Mouse (Mus musculus): ENCODE measurements at regions not wholly inside any gene's neighbourhood (a gene's known extent, or its start where the extent isn't known, plus 50 kb on each side); places are given as distances from the start of the nearest gene placed in this dataset.

DNA sequence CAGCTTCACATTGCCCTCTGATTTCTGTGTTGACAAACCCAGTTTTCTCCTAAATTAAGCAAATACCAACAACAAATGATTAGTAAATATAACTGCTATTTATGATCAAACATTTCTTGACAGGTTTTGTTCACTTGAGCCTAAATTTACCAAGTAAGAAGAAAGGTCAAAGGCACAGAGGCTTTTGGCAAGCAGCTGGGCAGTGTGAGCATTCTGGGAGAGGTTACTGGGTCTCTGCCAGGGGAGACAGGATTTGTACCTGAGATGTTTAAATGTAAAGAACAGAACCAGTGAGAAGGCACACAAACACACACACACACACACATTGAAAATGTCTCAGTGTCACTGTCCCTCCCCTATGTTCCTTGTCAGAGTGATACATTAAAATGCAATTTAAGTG is 367.0 kb upstream of the Nr2f2 start:
- Histone ChIP-seq H3K27me3 (replicated peaks; ENCODE audit: control insufficient read depth, insufficient read depth, low read length) (no peaks in the 10 kb centered on the region), H3K4me3 (ENCODE audit: insufficient read depth, low read depth, low read length) (no peak overlapping the region), H3K4me1 (ENCODE audit: control insufficient read depth, insufficient read depth, low read length) (no peaks in the 10 kb centered on the region), H3K27ac (ENCODE audit: insufficient read depth, low read depth, low read length) (no peak overlapping the region), H3K36me3 (ENCODE audit: control insufficient read depth, insufficient read depth, low read length) (no peaks in the 10 kb centered on the region)
- peak; percentile 47 for DNase-seq
- no peak for TF ChIP-seq POLR2A (IDR thresholded peaks at IDR 0.05; ENCODE audit: low read depth, low read length)

DNA sequence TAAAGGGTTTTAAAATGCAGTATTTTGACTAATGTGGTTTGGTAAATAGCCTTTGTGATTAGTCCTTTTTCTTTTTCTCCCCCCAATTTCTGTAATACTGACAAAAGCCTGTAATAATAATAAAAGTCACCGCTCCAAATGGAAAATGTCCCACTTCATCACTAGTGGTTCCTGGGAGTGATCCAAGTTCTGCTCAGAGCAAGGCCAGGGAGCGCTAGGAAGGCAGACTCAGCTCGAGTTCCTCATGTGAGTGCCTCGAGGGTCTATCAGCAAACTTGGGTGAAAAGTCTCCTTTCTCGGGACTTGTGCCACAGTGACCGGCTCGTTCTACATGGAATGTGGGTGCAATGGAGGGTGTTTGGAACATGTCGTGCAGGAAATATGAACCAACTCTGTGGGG is 363.4 kb upstream of the Nr2f2 start:
- Histone ChIP-seq H3K4me3 (ENCODE audit: insufficient read depth, low read depth, low read length) (no peak overlapping the region), H3K4me1 (ENCODE audit: control insufficient read depth, insufficient read depth, low read length) (no peaks in the 10 kb centered on the region), H3K27ac (ENCODE audit: insufficient read depth, low read depth, low read length) (no peak overlapping the region), H3K36me3 (ENCODE audit: control insufficient read depth, insufficient read depth, low read length) (no peaks in the 10 kb centered on the region), H3K27me3 (replicated peaks; ENCODE audit: control insufficient read depth, insufficient read depth, low read length) (no peaks in the 10 kb centered on the region)
- no peak for TF ChIP-seq CTCF (conservative IDR thresholded peaks at IDR 0.05; ENCODE audit: insufficient read depth, insufficient read length, low read depth, low read length)
- TF ChIP-seq POLR2A (IDR thresholded peaks at IDR 0.05; ENCODE audit: low read depth, low read length) = no peak
- 80% methylated on average over 8 of the region's 8 CpGs for WGBS
- peak; percentile 25 for DNase-seq

DNA sequence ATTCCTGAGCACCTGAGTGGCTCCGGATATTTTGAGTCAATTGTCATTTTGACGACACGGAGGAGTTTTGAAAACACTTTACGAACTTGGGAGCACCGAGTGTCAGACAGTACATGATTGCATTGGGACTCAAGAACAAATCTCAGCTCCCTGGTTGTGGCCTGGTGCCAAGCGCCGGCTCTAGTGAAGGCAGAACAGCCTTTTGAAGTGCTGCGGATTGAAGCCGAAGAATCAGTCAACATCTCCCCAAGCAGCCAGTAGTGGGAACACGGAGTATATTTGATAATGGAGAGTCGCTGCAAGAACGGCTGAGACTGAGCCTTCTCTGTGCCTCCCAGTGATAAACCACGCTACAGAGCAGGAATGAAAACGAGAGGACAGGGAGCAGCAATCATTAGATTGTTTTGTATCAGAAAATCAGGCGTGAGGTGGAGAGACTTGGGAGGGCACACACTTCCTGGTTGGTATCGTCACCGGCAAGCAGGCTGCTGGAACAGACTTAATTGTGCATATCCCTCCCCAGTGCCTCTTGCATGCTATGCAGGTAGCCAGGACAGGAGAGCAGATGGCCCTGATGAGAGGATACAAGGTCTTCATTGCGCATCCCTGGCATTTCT is 351.7 kb upstream of the Nr2f2 start:
- H3K4me1 ChIP-seq (ENCODE audit: control insufficient read depth, insufficient read depth, low read length) = no peaks in the 10 kb centered on the region
- no peaks in the 10 kb centered on the region for H3K27me3 ChIP-seq (replicated peaks; ENCODE audit: control insufficient read depth, insufficient read depth, low read length)
- DNase-seq = peak; percentile 11
- 65% methylated on average over 18 of the region's 18 CpGs for WGBS
- H3K36me3 ChIP-seq (ENCODE audit: control insufficient read depth, insufficient read depth, low read length) = no peaks in the 10 kb centered on the region
- TF ChIP-seq POLR2A (IDR thresholded peaks at IDR 0.05; ENCODE audit: low read depth, low read length) (no peak), CTCF (conservative IDR thresholded peaks at IDR 0.05; ENCODE audit: insufficient read depth, insufficient read length, low read depth, low read length) (no peak)
- H3K4me3 ChIP-seq (ENCODE audit: insufficient read depth, low read depth, low read length) = no peak overlapping the region
- no peak overlapping the region for H3K27ac ChIP-seq (ENCODE audit: insufficient read depth, low read depth, low read length)

GRCm38 (mm10) chr7:70717608-70718007 is 351.1 kb upstream of the Nr2f2 start:
- Histone ChIP-seq H3K4me1 (ENCODE audit: control insufficient read depth, insufficient read depth, low read length) (no peaks in the 10 kb centered on the region), H3K4me3 (ENCODE audit: insufficient read depth, low read depth, low read length) (no peak overlapping the region), H3K27ac (ENCODE audit: insufficient read depth, low read depth, low read length) (no peak overlapping the region), H3K27me3 (replicated peaks; ENCODE audit: control insufficient read depth, insufficient read depth, low read length) (no peaks in the 10 kb centered on the region), H3K36me3 (ENCODE audit: control insufficient read depth, insufficient read depth, low read length) (no peaks in the 10 kb centered on the region)
- WGBS = 93% methylated on average over 3 of the region's 3 CpGs
- no peak for DNase-seq
- TF ChIP-seq CTCF (conservative IDR thresholded peaks at IDR 0.05; ENCODE audit: insufficient read depth, insufficient read length, low read depth, low read length) = no peak
- TF ChIP-seq POLR2A (IDR thresholded peaks at IDR 0.05; ENCODE audit: low read depth, low read length) = no peak

DNA sequence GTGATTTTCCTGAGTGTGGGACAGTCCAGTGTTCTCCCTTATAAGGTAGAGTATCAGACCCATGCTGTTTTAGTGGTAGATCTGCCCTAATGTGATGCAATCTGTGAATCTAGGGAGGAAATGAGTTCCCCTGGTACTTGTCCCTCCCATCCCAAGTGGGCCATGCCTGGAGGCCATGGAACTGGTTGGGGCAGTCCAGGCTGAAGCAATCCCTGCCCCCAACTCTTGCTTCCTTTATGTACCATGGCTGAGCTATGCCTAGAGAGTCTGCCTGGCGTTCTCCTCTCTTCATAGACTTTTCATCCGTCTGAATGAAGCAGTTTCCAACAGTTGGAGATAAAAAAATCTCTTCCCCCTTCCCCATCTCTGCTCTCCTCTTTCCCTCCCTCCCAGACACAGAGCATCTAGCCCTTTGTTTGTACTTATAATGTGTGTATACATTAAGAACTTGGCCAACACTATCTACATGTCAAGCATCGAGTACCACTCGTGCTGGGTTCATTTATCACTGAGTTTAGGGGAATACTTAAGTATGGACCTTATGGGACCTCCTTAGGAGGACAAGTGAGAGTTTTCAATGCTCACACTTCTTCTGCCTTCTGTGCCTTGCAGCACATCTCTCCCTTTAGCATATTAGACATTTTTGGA is 350.4 kb upstream of the Nr2f2 start:
- H3K36me3 ChIP-seq (ENCODE audit: control insufficient read depth, insufficient read depth, low read length) = no peaks in the 10 kb centered on the region
- DNase-seq = no peak
- TF ChIP-seq POLR2A (IDR thresholded peaks at IDR 0.05; ENCODE audit: low read depth, low read length) (no peak), CTCF (conservative IDR thresholded peaks at IDR 0.05; ENCODE audit: insufficient read depth, insufficient read length, low read depth, low read length) (no peak)
- no peaks in the 10 kb centered on the region for H3K4me1 ChIP-seq (ENCODE audit: control insufficient read depth, insufficient read depth, low read length)
- 88% methylated on average over 4 of the region's 4 CpGs for WGBS
- H3K27me3 ChIP-seq (replicated peaks; ENCODE audit: control insufficient read depth, insufficient read depth, low read length) = no peaks in the 10 kb centered on the region
- no peak overlapping the region for H3K4me3 ChIP-seq (ENCODE audit: insufficient read depth, low read depth, low read length)
- H3K27ac ChIP-seq (ENCODE audit: insufficient read depth, low read depth, low read length) = no peak overlapping the region

DNA sequence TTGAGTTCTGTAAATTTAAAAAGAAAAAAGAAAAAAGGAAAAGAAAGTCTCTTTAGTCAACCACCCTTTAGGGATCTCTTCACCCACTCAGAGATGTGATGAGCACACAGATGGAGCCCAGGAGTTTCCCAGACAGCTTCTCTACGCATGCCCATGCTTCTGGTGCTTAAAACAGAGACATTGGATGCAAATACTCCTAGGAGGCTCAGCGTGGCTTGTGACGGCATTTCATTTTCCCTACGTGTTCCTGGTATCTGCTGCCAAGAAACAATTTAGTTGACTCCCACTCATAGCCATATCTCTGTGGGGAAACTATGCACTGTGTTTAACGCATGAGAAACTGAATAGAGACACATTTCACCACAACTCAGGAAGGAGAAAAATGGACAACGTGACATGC is 345.6 kb upstream of the Nr2f2 start:
- no peak for TF ChIP-seq CTCF (conservative IDR thresholded peaks at IDR 0.05; ENCODE audit: insufficient read depth, insufficient read length, low read depth, low read length)
- no peak for TF ChIP-seq POLR2A (IDR thresholded peaks at IDR 0.05; ENCODE audit: low read depth, low read length)
- H3K4me1 ChIP-seq (ENCODE audit: control insufficient read depth, insufficient read depth, low read length) = no peaks in the 10 kb centered on the region
- H3K4me3 ChIP-seq (ENCODE audit: insufficient read depth, low read depth, low read length) = no peak overlapping the region
- 74% methylated on average over 6 of the region's 6 CpGs for whole genome bisulfite sequencing
- no peak for DNase-seq
- H3K27ac ChIP-seq (ENCODE audit: insufficient read depth, low read depth, low read length) = no peak overlapping the region
- no peaks in the 10 kb centered on the region for H3K36me3 ChIP-seq (ENCODE audit: control insufficient read depth, insufficient read depth, low read length)
- no peaks in the 10 kb centered on the region for H3K27me3 ChIP-seq (replicated peaks; ENCODE audit: control insufficient read depth, insufficient read depth, low read length)

DNA sequence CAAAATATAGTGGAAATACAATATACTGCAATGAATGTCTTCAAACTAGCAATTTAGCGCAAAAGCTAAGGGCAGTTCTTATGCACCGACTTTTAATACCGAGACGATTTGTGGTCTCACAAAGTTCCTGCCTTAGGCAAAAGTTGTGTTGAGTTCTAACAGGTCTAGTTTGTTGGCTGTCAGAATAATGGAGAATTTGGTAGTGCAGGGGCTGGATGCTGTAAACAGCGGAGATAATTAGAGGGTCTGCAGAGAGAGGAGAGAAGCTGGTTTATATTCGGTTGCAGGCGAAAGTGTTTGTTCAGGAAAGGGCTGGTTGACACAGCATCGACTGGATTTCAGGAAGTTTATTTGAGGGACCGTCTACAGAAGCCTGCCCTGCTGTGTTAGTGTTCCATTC is 339.7 kb upstream of the Nr2f2 start:
- WGBS = 89% methylated on average over 9 of the region's 9 CpGs

More for the DNA sequence above, 339.7 kb upstream of the Nr2f2 start:
- Histone ChIP-seq H3K36me3 (ENCODE audit: control insufficient read depth, insufficient read depth, low read length) (no peaks in the 10 kb centered on the region), H3K4me3 (ENCODE audit: insufficient read depth, low read depth, low read length) (no peak overlapping the region), H3K27ac (ENCODE audit: insufficient read depth, low read depth, low read length) (no peak overlapping the region), H3K27me3 (replicated peaks; ENCODE audit: control insufficient read depth, insufficient read depth, low read length) (no peaks in the 10 kb centered on the region), H3K4me1 (ENCODE audit: control insufficient read depth, insufficient read depth, low read length) (no peaks in the 10 kb centered on the region)
- DNase-seq = no peak
- TF ChIP-seq CTCF (conservative IDR thresholded peaks at IDR 0.05; ENCODE audit: insufficient read depth, insufficient read length, low read depth, low read length) = no peak
- no peak for TF ChIP-seq POLR2A (IDR thresholded peaks at IDR 0.05; ENCODE audit: low read depth, low read length)

Measured in kidney, adult 2 months (tissue).